Mouse (Mus musculus) fat pad, adult 2 months (tissue): ENCODE measurements around the gene Fcrla.

Experiments used
- DNase-seq: peaks from one replicate; pipeline ENCODE4 v3.0.0-alpha.2; 2011; ENCODE audit warnings: low read depth, low spot score; ENCODE audit errors: extremely low read depth

Gene Fcrla

GRCm38 (mm10) chr1:170929245-170929644 lies 1.9 kb upstream of the Fcrla start:
- DNase-seq: no peak

GRCm38 (mm10) chr1:170928467-170928866 lies 1.1 kb upstream of the Fcrla start:
- DNase-seq: no peak

DNA sequence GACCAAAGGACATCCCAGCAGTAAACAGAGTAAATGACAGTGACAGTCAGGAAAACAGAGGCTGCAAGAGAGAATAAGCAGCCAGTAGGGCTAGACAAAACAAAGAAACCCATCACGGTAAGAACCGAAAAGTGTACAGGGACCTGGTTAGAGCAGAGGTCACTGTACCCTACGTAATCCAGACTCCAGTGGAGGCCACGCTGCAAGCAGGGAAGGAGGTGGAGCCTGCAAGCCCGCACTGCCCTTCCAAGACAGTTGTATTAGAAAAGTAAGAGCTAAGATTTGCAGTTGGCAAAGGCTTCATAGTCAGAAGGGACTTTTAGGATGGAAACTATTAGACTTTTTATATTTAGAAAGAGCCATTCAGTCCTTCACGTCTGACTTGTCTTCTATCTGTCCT lies 442 bp downstream of the Fcrla start:
- no peak for DNase-seq

GRCm38 (mm10) chr1:170924485-170924884 lies 2.9 kb downstream of the Fcrla start:
- DNase-seq: no peak

GRCm38 (mm10) chr1:170919308-170919707 lies 8.1 kb downstream of the Fcrla start:
- DNase-seq: no peak

DNA sequence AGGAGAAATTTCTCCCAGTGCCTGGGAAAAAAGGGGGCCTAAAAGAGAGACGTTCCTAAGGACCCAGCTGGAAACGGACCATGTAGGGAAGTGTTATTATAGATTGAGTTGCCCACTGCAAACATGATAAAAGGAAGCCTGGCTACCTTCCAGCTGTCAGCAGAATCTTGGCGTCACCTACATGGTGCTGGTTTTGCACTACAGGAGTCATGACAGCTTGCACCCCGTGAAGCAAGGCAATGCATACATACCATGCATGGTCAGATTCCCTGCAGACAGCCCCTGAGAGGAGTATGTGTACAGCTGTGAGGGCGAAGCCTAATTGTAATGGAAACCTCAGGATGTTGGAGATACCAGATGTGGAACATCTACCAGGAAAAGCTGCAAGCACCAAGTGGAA lies 11.7 kb downstream of the Fcrla start:
- DNase-seq: no peak

GRCm38 (mm10) chr1:170912891-170913615 lies 14.3 kb downstream of the Fcrla start, which contains the start of gene Fcrlb:
TSS of gene Fcrlb (minus strand) at chr1:170912941.
- no peak for DNase-seq

GRCm38 (mm10) chr1:170911907-170912660 lies 15.3 kb downstream of the Fcrla start:
- DNase-seq: no peak

- no peak for DNase-seq
Observed at GRCm38 (mm10) chr1:170908341-170908740, 19.0 kb downstream of the Fcrla start.

DNA sequence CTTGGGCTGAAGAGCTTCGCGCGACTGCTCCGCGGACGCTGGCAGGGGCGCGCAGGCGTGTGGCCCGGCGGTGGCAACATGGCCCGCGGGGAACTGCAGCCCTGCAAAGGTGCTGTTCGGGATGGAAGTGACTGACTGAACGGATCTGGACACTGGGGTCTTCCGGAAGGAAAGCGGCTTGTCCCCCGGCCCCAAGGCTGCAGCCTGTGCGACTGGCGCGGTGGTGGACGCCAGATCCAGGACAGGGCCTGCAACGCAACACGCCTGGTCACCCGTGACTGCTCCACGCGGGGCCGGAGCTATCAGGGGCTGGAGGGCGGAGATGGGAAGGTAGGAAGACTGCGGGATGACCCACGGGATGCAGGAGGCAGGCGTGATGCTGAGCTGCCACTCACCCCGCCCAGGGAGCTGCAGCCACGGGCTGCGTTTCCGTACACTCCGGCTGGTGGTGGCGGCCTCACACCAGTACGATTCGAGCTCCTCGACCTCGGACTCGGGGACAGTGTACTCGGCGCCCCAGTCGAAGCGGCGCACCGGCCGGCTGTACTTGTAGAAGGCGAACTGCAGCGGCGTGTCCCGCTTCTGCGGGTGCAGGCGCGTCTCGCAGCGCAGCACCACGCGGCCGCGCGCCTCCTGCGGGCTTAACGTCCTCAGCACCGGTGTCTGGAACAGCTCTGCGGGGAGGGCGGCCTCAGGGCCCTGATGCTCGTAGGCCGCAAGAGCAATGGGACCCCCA lies 19.8 kb downstream of the Fcrla start:
- DNase-seq: no peak

DNA sequence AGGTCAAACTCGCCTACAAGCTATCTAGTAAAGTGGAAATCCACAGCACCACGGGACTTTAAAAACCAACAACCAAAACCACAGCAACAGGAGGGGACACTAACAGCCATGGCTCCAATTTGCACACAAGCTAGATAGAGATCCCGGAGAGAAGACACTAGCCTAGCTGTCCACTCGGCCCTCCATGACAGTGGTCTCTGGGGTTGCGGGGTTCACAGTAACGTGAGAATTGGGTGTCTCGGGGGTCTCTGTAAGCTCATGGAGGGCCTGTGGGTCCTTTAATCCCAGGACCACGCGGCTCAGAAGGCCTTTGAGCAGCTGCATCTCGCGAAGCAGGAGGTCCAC lies 20.3 kb downstream of the Fcrla start:
- DNase-seq: no peak

- DNase-seq: no peak
Observed at GRCm38 (mm10) chr1:170903485-170903884, 23.9 kb downstream of the Fcrla start.

GRCm38 (mm10) chr1:170901536-170902238 lies 25.7 kb downstream of the Fcrla start:
- DNase-seq: peak; percentile 5

- no peak for DNase-seq
Observed at GRCm38 (mm10) chr1:170900799-170901467, 26.4 kb downstream of the Fcrla start.

DNA sequence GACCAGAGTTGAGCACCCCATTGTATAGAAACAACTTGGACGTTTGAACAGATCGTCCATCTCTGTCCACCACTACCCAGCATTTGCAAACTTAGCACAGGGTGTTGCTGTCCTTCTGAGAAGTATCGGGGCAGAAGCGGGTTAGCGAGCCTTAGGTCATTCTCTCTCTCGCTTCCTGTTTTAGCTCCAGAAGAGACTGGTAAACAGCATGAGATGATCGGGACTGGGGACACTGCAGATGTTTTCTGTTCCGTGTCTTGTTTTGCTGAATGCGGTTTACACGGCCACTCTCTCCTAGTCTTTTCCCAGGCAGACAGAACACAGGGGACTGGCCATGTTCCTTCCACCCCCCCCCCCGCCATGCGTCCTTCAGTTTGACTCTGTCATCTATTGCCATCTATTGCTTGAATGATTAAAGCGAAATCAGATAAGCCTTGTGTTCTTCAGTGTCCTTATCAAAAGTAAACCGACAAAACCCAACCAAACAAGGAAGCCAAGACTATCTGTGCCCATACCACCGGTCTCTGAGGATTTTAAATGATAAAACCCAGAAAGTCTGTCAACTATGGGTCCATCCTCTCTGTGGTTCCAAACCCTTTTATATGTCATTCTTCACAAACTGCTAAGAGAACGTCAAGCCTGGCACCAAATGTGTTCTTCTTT lies 28.8 kb downstream of the Fcrla start:
- no peak for DNase-seq

DNA sequence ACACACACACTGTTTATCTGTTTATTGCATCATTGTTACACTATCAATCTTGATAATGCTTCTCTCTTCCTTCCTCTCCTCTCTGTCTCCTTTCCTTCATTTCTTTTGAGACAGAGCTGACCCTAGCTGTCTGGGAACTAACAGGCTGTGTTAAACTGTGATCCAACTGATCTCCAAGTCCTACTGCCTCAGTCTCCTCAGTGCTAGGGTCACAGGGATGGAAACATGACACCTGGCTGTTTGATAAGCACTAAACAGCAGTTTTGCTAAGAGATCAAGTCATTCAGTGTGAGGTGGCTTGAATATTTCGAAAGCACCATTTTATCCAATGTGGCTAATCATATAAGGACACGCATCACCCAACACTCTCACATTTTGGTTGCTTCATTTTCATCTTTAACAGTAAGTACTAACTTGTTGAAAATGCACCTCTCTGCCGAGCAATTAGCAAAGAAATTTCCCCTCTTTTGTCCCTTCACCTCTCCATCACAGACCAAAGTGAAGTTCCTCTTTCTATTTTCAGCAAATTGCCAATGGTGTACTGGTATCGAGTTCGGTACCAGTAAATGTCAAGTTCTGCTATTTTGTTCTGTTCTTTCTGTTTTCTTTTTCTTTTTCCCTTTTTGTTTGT lies 30.6 kb downstream of the Fcrla start:
- no peak for DNase-seq

DNA sequence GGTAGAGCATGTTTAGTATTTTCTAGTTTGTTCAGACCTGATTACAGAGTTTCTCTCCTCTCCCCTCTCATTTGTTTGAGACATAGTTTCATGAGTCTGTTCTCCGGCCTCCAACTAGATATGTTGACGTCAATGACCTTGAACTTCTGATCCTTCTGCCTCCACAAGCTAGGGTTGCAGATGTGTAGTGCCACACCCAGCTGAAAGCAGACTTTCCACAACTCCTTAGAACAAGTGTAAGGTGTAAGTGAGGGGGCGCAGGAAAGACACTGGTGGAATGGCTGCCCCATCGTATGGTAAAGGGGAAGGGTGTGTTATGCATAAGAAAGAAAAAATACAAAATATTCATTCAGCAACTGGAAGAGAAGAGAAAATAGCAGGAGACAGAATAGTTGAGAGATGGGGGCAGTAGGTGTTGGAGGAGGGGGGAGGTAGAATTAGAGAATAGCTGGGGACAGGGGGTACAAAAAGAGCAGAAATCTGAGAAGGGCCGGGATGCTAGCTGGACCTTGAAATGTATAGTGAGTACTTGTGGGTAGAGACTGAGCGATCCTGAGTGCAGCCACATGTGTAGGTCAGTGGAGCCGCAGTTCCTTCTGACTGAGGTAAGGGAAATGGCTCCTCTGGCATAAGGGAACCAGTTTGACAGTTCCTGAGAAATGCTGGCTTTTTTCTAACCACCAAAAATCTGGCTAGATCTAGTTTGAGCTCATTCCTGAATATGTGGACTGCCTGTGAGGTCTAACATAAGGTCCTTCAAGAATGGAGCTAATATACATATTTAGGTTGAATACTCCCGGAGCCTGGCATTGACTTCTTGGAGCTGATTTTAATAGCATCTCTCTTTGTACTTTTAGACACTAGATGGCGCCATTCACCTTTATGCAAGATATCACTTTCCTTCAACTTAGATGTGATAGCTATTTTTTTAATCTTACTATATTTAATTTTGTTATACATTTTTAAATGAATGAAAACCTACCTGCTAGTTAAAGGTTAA lies 32.5 kb downstream of the Fcrla start:
- no peak for DNase-seq

- no peak for DNase-seq
Observed at GRCm38 (mm10) chr1:170892279-170892678, 35.1 kb downstream of the Fcrla start.
